Mouse (Mus musculus): ENCODE results near the gene Cd151. TPM values are rescaled to one million over a fixed set of nuclear protein-coding genes. Genes with fewer than 3 reads are reported as not detected.

Cd151 gene
- total RNA-seq, 4 experiments from 2014 or later: 323 to 455 (median 409) TPM

GRCm38 (mm10) chr7:141475011-141475804 is 8.0 kb downstream of the Cd151 start, which contains the start of the genes Polr2l and Tspan4:
Gene Polr2l, minus strand, starts transcription at chr7:141475132.
Gene Tspan4, plus strand, starts transcription at chr7:141475240.
- DNase-seq: peak; percentile 78

GRCm38 (mm10) chr7:141475805-141476158 is 8.6 kb downstream of the Cd151 start:
- no peak for DNase-seq

- DNase-seq: peak; percentile 94
Observed at GRCm38 (mm10) chr7:141476226-141476980, 9.2 kb downstream of the Cd151 start.

- no peak for DNase-seq
Observed at GRCm38 (mm10) chr7:141476981-141477370, 9.8 kb downstream of the Cd151 start.

DNA sequence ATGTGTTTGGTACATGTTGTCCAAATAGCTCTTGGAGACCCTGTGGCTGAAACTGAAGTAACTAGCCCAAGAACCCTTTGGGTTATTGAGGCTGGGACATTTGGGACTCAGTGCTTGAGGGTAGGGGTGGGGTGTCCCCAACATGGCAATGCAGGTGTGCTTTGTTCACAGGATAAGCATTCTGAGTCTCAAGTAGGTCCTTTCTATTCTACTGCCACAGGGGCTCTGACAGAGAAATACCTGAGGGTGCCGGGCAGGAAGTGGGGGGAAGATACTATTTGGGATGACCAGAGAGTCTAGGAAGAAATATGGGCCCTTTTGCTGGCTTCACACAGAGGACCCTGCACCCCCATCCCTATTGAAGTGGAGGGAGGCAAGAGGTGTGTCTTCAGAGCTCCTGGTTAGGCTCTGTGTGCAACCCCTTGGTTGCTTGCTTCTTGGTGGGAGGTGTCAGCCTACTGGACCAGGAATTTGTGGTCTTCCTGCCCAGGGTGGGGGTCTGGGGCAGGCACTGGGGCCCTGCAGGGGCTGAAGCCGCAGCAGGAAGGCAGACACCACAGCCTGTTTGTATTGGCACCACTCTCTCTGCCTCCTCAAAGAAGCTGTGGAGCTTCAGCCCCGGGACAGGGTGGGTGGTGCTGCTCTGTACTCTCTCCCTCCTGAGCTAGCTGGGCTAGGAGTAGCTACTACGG is 10.5 kb downstream of the Cd151 start:
- DNase-seq: no peak

DNA sequence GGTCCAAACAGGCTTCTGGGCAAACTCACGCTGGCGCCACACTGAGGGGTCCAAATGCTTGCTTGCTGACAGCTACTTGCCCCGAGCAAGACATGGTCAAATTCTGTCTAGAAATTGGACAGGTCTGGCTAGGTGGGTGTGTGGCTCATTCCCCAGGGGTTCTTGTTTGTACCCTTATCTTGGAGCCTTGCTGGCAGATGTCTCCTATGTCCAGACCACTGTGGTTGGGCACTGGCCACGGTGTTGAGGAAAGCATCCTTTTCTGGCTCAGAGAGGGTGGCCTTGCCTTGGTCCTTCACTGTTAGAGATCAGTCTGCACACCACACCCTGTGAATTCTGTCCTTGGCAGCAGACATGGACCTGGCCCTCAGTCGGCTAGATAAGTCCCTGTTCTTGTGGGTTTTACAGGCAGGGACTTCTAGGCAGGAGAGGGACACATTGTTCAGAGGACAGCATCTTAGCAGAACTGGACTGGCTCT is 11.1 kb downstream of the Cd151 start:
- DNase-seq: peak; percentile 59

GRCm38 (mm10) chr7:141480842-141481497 is 13.8 kb downstream of the Cd151 start:
- peak; percentile 51 for DNase-seq

DNA sequence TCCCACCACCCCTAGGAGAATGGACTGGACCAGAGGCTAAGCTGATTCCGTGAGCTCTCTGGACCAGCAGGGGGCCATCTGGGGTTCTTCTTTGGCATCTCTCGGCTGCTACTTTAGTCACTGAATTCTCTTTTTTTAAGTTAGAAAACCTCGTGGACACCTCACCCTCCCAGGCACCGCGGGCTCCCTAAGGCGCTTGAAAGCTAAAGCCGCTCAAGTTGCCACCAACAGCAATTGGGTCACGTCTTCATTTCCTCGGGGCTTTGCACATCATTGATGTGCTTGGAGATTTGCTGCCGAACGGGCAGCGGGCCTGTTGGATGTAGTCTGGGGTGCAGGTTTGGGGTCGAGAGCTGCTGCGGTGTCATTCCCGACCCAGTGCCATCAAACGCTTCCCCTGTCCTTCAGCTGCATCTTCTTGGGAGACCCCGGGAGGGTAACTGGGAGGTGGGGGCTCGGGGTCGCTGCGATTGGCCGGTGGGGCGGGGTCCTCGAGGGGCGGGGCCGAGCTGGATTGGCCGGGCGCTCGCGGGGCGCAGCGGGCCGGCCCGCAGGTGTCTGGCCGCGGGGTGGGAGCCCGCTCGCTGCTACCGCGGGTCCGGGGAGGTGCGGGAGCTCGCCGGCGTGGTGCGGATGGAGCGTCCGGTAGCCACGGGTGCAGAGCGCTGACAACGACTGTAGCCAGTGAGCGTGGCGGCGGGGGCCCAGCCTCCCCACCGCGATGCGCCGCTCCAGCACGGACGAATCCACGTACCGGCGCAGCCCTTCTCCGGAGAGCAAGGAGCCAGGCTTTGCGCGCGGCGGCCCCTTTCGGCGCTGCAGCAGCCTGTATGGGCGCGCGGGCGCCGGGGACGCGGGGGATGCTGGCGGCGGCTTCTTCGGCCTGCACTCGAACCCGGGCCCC is 14.6 kb downstream of the Cd151 start:
- peak; percentile 50 for DNase-seq

GRCm38 (mm10) chr7:141482531-141483024 is 15.4 kb downstream of the Cd151 start:
- no peak for DNase-seq

- DNase-seq: no peak
Observed at GRCm38 (mm10) chr7:141483114-141483653, 16.0 kb downstream of the Cd151 start.

GRCm38 (mm10) chr7:141484186-141485120 is 17.3 kb downstream of the Cd151 start:
- no peak for DNase-seq

DNA sequence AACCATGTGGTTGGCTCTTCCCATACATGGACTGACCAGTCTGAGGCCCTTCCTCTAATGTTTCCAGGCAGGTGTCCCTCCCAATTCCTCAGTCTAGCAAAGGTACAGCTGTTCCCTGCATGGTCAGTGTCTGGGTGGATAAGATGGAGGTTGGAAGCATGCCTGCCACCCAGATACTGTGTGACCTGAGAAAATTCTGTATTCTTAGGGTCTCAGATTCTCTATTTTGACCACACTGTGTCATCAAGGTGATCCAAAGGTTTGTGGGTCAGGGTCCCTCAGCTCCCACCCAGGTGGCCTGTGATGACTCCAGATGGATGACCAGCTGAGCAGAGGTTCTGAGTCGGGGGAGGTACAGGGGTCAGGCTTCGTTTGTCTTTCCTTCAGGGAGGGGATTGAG is 18.0 kb downstream of the Cd151 start:
- no peak for DNase-seq

- no peak for DNase-seq
Observed at GRCm38 (mm10) chr7:141485606-141486005, 18.4 kb downstream of the Cd151 start.

DNA sequence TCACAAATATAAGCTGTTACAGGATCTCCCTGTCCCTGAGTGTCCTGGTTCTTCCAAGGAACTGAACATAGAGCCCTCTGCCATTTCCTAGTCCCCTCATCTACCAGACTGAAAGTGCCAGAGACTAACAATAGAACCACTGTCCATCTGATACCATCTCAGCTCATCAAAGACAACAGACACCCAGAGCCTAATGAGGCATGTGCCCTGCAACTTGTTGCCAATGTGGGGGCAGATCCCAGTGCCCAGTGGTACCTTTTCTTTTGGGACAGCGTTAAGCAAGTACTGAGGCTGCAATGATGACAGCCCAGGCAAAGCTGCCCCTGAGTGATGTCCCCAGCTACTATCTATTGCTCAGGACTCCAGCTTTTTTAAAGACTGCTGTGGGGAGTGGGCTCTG is 19.0 kb downstream of the Cd151 start:
- DNase-seq: no peak

DNA sequence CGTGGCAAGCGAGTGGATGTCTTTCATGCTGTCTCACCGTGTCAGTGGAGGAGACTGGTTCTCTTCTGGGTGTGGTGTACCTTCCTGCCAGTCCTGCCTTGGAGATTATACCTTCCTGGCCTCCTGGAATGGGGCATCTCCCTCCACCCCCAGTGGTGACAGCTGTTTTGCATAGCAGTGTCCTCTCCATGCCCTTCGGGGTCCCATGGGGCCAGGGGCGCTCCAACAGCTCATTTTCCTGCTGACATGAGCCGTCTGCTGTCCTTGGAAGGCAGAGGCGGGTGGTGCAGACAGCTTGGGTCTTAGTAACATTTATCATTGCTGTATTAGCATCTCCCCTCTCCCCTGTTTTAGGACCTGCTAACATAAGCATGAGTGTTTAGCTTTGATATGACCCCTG is 19.9 kb downstream of the Cd151 start:
- DNase-seq: no peak

GRCm38 (mm10) chr7:141491151-141491550 is 24.0 kb downstream of the Cd151 start:
- DNase-seq: no peak

DNA sequence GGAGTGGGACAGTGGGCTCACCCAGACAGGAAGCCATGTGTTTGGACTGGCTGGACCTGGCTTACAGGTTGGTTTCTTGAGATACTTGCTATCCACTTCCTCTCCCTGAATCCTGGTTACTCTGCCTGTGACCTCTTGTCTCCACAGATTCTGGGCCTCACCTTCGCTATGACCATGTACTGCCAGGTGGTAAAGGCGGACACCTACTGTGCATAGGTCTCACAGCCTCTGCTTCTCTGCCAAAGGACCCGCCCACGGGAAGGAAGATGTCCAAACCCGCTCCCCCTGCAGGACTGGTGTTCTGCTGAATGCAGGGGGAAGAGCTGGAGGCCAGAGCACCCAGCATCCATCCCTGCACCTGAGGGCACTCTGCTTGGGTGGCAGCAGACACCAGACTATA is 25.5 kb downstream of the Cd151 start:
- no peak for DNase-seq

DNA sequence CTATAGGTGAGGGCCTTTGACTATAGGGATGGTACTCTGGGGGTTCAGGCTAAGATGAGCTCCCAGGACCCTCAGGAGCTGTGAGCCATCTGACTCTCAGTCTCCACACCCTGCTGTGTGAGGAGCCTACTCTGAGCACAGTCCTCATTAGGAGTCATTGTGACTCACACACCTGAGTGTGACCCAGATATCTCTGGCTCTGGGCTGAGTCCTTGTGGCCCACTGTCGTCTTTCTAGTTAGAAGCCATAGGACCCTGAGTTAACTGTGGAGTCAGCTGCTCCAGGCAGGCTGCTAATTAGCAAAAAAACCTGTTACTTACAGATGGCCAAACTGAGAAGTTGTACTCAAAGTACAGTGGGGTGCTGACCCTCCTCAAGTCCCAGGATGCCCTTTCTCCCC is 26.5 kb downstream of the Cd151 start:
- DNase-seq: no peak

DNA sequence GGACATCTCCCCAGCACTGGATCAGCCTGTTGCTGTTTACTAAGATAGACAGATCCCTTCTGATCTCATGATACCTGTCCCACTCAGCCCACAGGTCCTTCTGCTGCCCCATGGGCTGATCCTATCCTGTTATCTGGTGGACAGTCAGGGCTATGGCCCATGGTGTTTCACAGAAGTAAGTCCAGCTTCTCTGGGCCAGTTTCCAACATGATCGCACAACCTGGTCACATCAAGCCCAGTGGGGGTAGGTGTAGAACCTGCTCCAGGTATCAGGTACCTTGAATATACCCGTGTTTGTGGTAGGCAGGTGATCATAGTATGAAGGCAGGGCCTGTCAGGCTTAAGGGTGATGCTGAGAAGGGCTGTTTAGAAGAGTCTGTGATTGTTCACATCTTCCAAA is 28.2 kb downstream of the Cd151 start:
- DNase-seq: no peak

DNA sequence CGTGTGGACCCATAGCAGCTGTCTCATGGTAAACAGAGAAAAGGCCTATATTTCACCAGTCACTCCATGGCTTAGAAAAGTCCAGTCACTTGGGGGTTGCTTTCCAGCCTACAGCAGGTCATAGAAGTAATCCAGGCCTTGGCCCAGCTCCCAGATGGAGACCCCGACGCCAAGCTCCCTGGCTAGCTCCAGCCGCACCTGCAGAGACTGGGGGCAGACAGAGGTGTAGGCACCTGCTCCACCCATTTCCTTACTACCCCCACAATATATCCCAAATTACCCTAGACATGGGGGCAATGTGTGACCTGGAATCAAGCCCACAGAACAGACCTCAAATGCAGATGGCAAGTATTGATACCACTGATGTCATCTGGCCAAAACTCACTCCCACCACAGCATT is 28.7 kb downstream of the Cd151 start:
- DNase-seq: no peak

All from adrenal gland, adult 8-10 months (tissue).